Mouse (Mus musculus): ENCODE results near the gene Rras2. TPM values are rescaled to one million over a fixed set of nuclear protein-coding genes. Genes with fewer than 3 reads are reported as not detected.

The Rras2 gene
- polyA plus RNA-seq, 1 experiment from 2014 or later = 51.2 TPM

GRCm38 (mm10) chr7:114065407-114066185, 52.0 kb downstream of the Rras2 start:
- H3K36me3 ChIP-seq (ENCODE audit: insufficient read depth, low read length) = no peaks in the 10 kb centered on the region
- H3K9ac ChIP-seq (ENCODE audit: low read depth, low read length) = no peak overlapping the region
- WGBS = 44% methylated on average over 11 of the region's 11 CpGs
- H3K4me1 ChIP-seq (replicated peaks; ENCODE audit: insufficient read depth, low read length) = peaks cover 18% of the 10 kb centered on the region
- peak; percentile 32 for DNase-seq (ENCODE audit: low spot score)
- ATAC-seq (replicated peaks; ENCODE audit: low FRiP score, low read depth) = no peak
- no peaks in the 10 kb centered on the region for H3K9me3 ChIP-seq (replicated peaks; ENCODE audit: low read length)
- H3K4me2 ChIP-seq (ENCODE audit: low read length) = peak overlapping the region; percentile 57; the same call in 1 of the 2 replicates
- TF ChIP-seq CTCF (IDR thresholded peaks at IDR 0.05; ENCODE audit: low read depth) = no peak
- no peak overlapping the region for H3K4me3 ChIP-seq (replicated peaks; ENCODE audit: low read depth, low read length)
- H3K27me3 ChIP-seq (ENCODE audit: insufficient read depth, low read length) = no peaks in the 10 kb centered on the region
- peak overlapping the region; percentile 72 for H3K27ac ChIP-seq

- no peak overlapping the region for H3K27ac ChIP-seq
- H3K9ac ChIP-seq (ENCODE audit: low read depth, low read length) = no peak overlapping the region
- no peak overlapping the region for H3K4me3 ChIP-seq (replicated peaks; ENCODE audit: low read depth, low read length)
- H3K36me3 ChIP-seq (ENCODE audit: insufficient read depth, low read length) = no peaks in the 10 kb centered on the region
- DNase-seq (ENCODE audit: low spot score) (no peak), ATAC-seq (replicated peaks; ENCODE audit: low FRiP score, low read depth) (no peak)
- TF ChIP-seq CTCF (IDR thresholded peaks at IDR 0.05; ENCODE audit: low read depth) = no peak
- no peaks in the 10 kb centered on the region for H3K27me3 ChIP-seq (ENCODE audit: insufficient read depth, low read length)
- H3K9me3 ChIP-seq (replicated peaks; ENCODE audit: low read length) = no peaks in the 10 kb centered on the region
- whole genome bisulfite sequencing = 82% methylated on average over 6 of the region's 6 CpGs
- H3K4me2 ChIP-seq (ENCODE audit: low read length) = no peak overlapping the region
- H3K4me1 ChIP-seq (replicated peaks; ENCODE audit: insufficient read depth, low read length) = peaks cover 14% of the 10 kb centered on the region
Observed at GRCm38 (mm10) chr7:114063966-114064365, 53.6 kb downstream of the Rras2 start.

- no peaks in the 10 kb centered on the region for H3K9me3 ChIP-seq (replicated peaks; ENCODE audit: low read length)
- no peak overlapping the region for H3K4me2 ChIP-seq (ENCODE audit: low read length)
- no peak for TF ChIP-seq CTCF (IDR thresholded peaks at IDR 0.05; ENCODE audit: low read depth)
- DNase-seq (ENCODE audit: low spot score) (no peak), ATAC-seq (replicated peaks; ENCODE audit: low FRiP score, low read depth) (no peak)
- H3K4me1 ChIP-seq (replicated peaks; ENCODE audit: insufficient read depth, low read length) = peaks cover 14% of the 10 kb centered on the region
- no peak overlapping the region for H3K4me3 ChIP-seq (replicated peaks; ENCODE audit: low read depth, low read length)
- H3K36me3 ChIP-seq (ENCODE audit: insufficient read depth, low read length) = no peaks in the 10 kb centered on the region
- H3K9ac ChIP-seq (ENCODE audit: low read depth, low read length) = no peak overlapping the region
- no peaks in the 10 kb centered on the region for H3K27me3 ChIP-seq (ENCODE audit: insufficient read depth, low read length)
- 57% methylated on average over 8 of the region's 8 CpGs for WGBS
- H3K27ac ChIP-seq = peak overlapping the region; percentile 8; the same call in 1 of the 2 replicates
Observed at GRCm38 (mm10) chr7:114063534-114063933, 54.0 kb downstream of the Rras2 start.

- H3K4me1 ChIP-seq (replicated peaks; ENCODE audit: insufficient read depth, low read length) = peaks cover 14% of the 10 kb centered on the region
- H3K9me3 ChIP-seq (replicated peaks; ENCODE audit: low read length) = no peaks in the 10 kb centered on the region
- no peaks in the 10 kb centered on the region for H3K27me3 ChIP-seq (ENCODE audit: insufficient read depth, low read length)
- H3K36me3 ChIP-seq (ENCODE audit: insufficient read depth, low read length) = no peaks in the 10 kb centered on the region
- TF ChIP-seq CTCF (IDR thresholded peaks at IDR 0.05; ENCODE audit: low read depth) = no peak
- 86% methylated on average over 1 of the region's 1 CpGs for WGBS
- DNase-seq (ENCODE audit: low spot score) (no peak), ATAC-seq (replicated peaks; ENCODE audit: low FRiP score, low read depth) (no peak)
- H3K9ac ChIP-seq (ENCODE audit: low read depth, low read length) = no peak overlapping the region
- H3K4me2 ChIP-seq (ENCODE audit: low read length) = no peak overlapping the region
- H3K27ac ChIP-seq = no peak overlapping the region
- H3K4me3 ChIP-seq (replicated peaks; ENCODE audit: low read depth, low read length) = no peak overlapping the region
Observed at GRCm38 (mm10) chr7:114062451-114062850, 55.1 kb downstream of the Rras2 start.

- no peak for TF ChIP-seq CTCF (IDR thresholded peaks at IDR 0.05; ENCODE audit: low read depth)
- H3K4me2 ChIP-seq (ENCODE audit: low read length) = no peak overlapping the region
- 97% methylated on average over 6 of the region's 6 CpGs for WGBS
- no peaks in the 10 kb centered on the region for H3K9me3 ChIP-seq (replicated peaks; ENCODE audit: low read length)
- H3K4me1 ChIP-seq (replicated peaks; ENCODE audit: insufficient read depth, low read length) = 0 out of 2 replicates have a peak, but pooled peaks cover 3% of the 10 kb centered on the region
- ATAC-seq (replicated peaks; ENCODE audit: low FRiP score, low read depth) (no peak), DNase-seq (ENCODE audit: low spot score) (no peak)
- H3K4me3 ChIP-seq (replicated peaks; ENCODE audit: low read depth, low read length) = no peak overlapping the region
- H3K36me3 ChIP-seq (ENCODE audit: insufficient read depth, low read length) = peaks cover 9% of the 10 kb centered on the region; the same call in 1 of the 2 replicates
- H3K27ac ChIP-seq = no peak overlapping the region
- no peak overlapping the region for H3K9ac ChIP-seq (ENCODE audit: low read depth, low read length)
- no peaks in the 10 kb centered on the region for H3K27me3 ChIP-seq (ENCODE audit: insufficient read depth, low read length)
Observed at GRCm38 (mm10) chr7:114060445-114060844, 57.1 kb downstream of the Rras2 start.

GRCm38 (mm10) chr7:114058927-114059441, 58.6 kb downstream of the Rras2 start:
- Histone ChIP-seq H3K4me1 (replicated peaks; ENCODE audit: insufficient read depth, low read length) (no peaks in the 10 kb centered on the region), H3K4me2 (ENCODE audit: low read length) (no peak overlapping the region), H3K4me3 (replicated peaks; ENCODE audit: low read depth, low read length) (no peak overlapping the region), H3K27ac (no peak overlapping the region), H3K27me3 (ENCODE audit: insufficient read depth, low read length) (no peaks in the 10 kb centered on the region), H3K9ac (ENCODE audit: low read depth, low read length) (no peak overlapping the region), H3K36me3 (ENCODE audit: insufficient read depth, low read length) (peaks cover 11% of the 10 kb centered on the region; the same call in 1 of the 2 replicates), H3K9me3 (replicated peaks; ENCODE audit: low read length) (no peaks in the 10 kb centered on the region)
- no peak for DNase-seq (ENCODE audit: low spot score)
- ATAC-seq (replicated peaks; ENCODE audit: low FRiP score, low read depth) = no peak
- TF ChIP-seq CTCF (IDR thresholded peaks at IDR 0.05; ENCODE audit: low read depth) = no peak
- 61% methylated on average over 6 of the region's 6 CpGs for WGBS
